Mouse (Mus musculus) colon, adult 2 months (tissue): Measurements from ENCODE around the gene Plxnb2. TPM values are rescaled to one million over a fixed set of nuclear protein-coding genes. Genes with fewer than 3 reads are reported as not detected.

Experiments used
- polyA plus RNA-seq: library from polyadenylated mRNA; depleted of rRNA; stranded (reverse); fragments of >200 nt; gene quantifications from 2 replicates; pipeline ENCODE4 v1.2.3, GENCODE M21; 2012; rRNA removed

Gene Plxnb2
- 407 and 411 TPM in 2 replicates for polyA plus RNA-seq

GRCm38 (mm10) chr15:89180571-89181229 lies at the start of gene Plxnb2:
Plxnb2 (minus strand) TSS chr15:89180788.

GRCm38 (mm10) chr15:89210915-89211715 lies 30.5 kb upstream of the Plxnb2 start, which contains the start of gene Ppp6r2:
Ppp6r2 (plus strand) TSS chr15:89211553.

GRCm38 (mm10) chr15:89196313-89196706 lies 15.7 kb upstream of the Plxnb2 start, which contains the start of gene Dennd6b:
Dennd6b (minus strand) TSS chr15:89196496.

GRCm38 (mm10) chr15:89149271-89150040 lies 31.1 kb downstream of the Plxnb2 start, which contains the start of gene Mapk11:
Mapk11 (minus strand) TSS chr15:89149628.

GRCm38 (mm10) chr15:89140659-89141252 lies 39.8 kb downstream of the Plxnb2 start, which contains the start of gene Mapk12:
Mapk12 (minus strand) TSS chr15:89140703.

GRCm38 (mm10) chr15:89128382-89129350 lies 51.9 kb downstream of the Plxnb2 start, which contains the start of gene Hdac10:
Hdac10 (minus strand) TSS chr15:89128700.

GRCm38 (mm10) chr15:89122649-89123366 lies 57.8 kb downstream of the Plxnb2 start, which contains the start of gene Tubgcp6:
Tubgcp6 (minus strand) TSS chr15:89123112.

Other genes starting within 250 kb of the Plxnb2 start
- not detected in 2 replicates for gene Ttll8, start 226.4 kb downstream of the Plxnb2 start, polyA plus RNA-seq
- not detected in 2 replicates for gene Mlc1, start 201.8 kb downstream of the Plxnb2 start, polyA plus RNA-seq
- not detected in 2 replicates for gene Mov10l1, start 197.9 kb downstream of the Plxnb2 start, polyA plus RNA-seq
- 0.36 and 0.52 TPM in 2 replicates for gene Panx2, start 121.1 kb downstream of the Plxnb2 start, polyA plus RNA-seq
- 79.8 and 87.2 TPM in 2 replicates for gene Trabd, start 105.7 kb downstream of the Plxnb2 start, polyA plus RNA-seq
- gene Selenoo, start 91.7 kb downstream of the Plxnb2 start, polyA plus RNA-seq, result 66.7 and 76.7 TPM in 2 replicates
- 27.6 and 29.1 TPM in 2 replicates for gene Tubgcp6, start 57.7 kb downstream of the Plxnb2 start, polyA plus RNA-seq
- gene Hdac10, start 52.1 kb downstream of the Plxnb2 start, polyA plus RNA-seq, result 34.5 and 42.0 TPM in 2 replicates
- 4.7 and 4.8 TPM in 2 replicates for gene Mapk12, start 40.1 kb downstream of the Plxnb2 start, polyA plus RNA-seq
- 3.1 and 3.6 TPM in 2 replicates for gene Mapk11, start 31.2 kb downstream of the Plxnb2 start, polyA plus RNA-seq
- 13.8 and 18.4 TPM in 2 replicates for gene Dennd6b, start 15.7 kb upstream of the Plxnb2 start, polyA plus RNA-seq
- gene Ppp6r2, start 30.8 kb upstream of the Plxnb2 start, polyA plus RNA-seq, result 241 and 282 TPM in 2 replicates
- 227 and 272 TPM in 2 replicates for gene Sbf1, start 134.5 kb upstream of the Plxnb2 start, polyA plus RNA-seq
- 0.30 and 1.4 TPM in 2 replicates for gene Adm2, start 141.9 kb upstream of the Plxnb2 start, polyA plus RNA-seq
- 0.20 TPM in 1 of 2 replicates, not detected in the other for gene Miox, start 153.6 kb upstream of the Plxnb2 start, polyA plus RNA-seq
- 43.5 and 43.9 TPM in 2 replicates for gene Lmf2, start 174.9 kb upstream of the Plxnb2 start, polyA plus RNA-seq
- gene Ncaph2, start 174.9 kb upstream of the Plxnb2 start, polyA plus RNA-seq, result 122 and 131 TPM in 2 replicates
- 52.1 and 55.9 TPM in 2 replicates for gene Sco2, start 193.1 kb upstream of the Plxnb2 start, polyA plus RNA-seq
- 8.3 and 8.6 TPM in 2 replicates for gene Tymp, start 196.3 kb upstream of the Plxnb2 start, polyA plus RNA-seq
- gene Odf3b, start 198.5 kb upstream of the Plxnb2 start, polyA plus RNA-seq, result 48.4 and 50.3 TPM in 2 replicates
- 0.27 and 0.44 TPM in 2 replicates for gene Klhdc7b, start 204.1 kb upstream of the Plxnb2 start, polyA plus RNA-seq
- 0.37 TPM in 1 of 2 replicates, not detected in the other for gene Syce3, start 229.7 kb upstream of the Plxnb2 start, polyA plus RNA-seq
- gene Cpt1b, start 245.1 kb upstream of the Plxnb2 start, polyA plus RNA-seq, result 2.4 and 3.1 TPM in 2 replicates
- 0.54 and 0.65 TPM in 2 replicates for gene C730034F03Rik, start 248.8 kb upstream of the Plxnb2 start, polyA plus RNA-seq
- gene Gm44502, start 248.9 kb upstream of the Plxnb2 start, polyA plus RNA-seq, result 2.7 and 4.2 TPM in 2 replicates
- gene Chkb, start 249.1 kb upstream of the Plxnb2 start, polyA plus RNA-seq, result 84.7 and 107 TPM in 2 replicates